Mouse (Mus musculus) testis, adult 2 months (tissue): ENCODE measurements around the gene Phf14.

Experiments
- CTCF ChIP-seq: fragments of 200-500 bp; IDR thresholded peaks from 2 replicates; pipeline ENCODE4 v1.5.1; 2012; ENCODE audit warnings: low read depth, mild to moderate bottlenecking, inconsistent platforms, low read length, moderate library complexity; ENCODE audit not compliant: control insufficient read depth, insufficient read depth, insufficient replicate concordance
- POLR2A ChIP-seq: fragments of 200-500 bp; IDR thresholded peaks from 2 replicates; pipeline ENCODE4 v1.6.1; 2012; ENCODE audit warnings: low read depth, mild to moderate bottlenecking, inconsistent platforms, low read length, moderate library complexity; ENCODE audit not compliant: control insufficient read depth

- TF ChIP-seq CTCF (no peak), POLR2A (no peak)
Measured at GRCm38 (mm10) chr6:12058717-12059116, 151.1 kb downstream of the Phf14 start.
